Mouse (Mus musculus): ENCODE results near the gene Lrrc4c.

Gene Lrrc4c

DNA sequence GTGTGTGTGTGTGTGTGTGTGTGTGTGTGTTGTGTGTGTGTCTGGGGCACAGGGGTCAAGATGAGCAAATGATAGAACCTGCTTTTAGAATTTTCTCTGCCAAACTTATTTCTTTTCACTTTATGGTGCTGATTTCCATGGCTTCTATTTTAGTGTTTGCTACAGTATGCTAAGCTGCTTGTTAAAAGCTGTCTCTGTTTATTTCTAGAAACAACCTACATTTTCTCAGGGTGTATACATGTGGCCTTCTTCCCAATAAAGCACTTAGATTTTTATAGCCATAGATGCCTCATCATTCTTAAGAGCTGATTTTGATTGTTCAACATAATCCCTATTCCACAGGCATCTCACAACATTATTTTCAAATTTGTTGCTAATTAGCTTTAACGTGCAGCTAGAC is 229.2 kb downstream of the Lrrc4c start:
- no peak for DNase-seq (ENCODE audit: low spot score in 2 of 2)

DNA sequence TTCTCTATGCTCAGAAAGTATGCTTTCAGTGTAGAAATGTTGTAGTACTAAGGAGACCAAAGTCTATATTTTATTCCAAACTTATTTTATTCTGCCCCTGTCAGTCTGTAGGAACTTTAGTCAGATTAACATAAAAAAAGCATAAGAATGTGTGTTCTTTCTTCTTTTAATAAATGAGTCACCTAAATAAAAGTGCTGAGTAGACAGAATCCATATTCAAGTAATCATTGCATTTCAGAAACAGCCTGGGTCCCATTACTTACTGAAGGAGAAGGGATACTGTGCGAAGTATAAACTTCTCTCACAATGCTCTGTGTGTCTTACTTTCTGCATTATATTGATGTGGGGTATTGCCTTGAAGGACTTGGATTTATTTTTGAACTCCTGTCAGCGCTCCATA is 255.8 kb downstream of the Lrrc4c start:
- DNase-seq (ENCODE audit: low spot score in 2 of 2), result no peak

DNA sequence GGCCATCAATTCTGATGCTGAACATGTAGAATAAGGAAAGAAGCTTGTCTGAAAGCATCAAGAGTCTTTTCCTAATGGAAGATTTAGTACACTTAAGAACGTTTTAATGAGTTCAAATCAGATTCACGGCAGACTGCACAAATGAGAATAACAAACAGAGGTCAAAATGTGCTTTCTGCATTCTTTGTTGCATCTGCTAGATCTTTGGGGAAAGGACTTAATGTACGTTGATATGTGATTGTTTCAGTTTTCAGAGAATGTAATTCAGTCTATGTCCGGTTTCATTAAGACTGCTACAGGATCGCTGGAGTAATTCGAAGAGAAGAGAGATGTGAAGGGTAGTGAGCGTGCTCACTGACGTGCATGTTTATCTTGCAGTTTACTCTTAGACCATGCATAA is 259.7 kb downstream of the Lrrc4c start:
- DNase-seq (ENCODE audit: low spot score in 2 of 2), result no peak

DNA sequence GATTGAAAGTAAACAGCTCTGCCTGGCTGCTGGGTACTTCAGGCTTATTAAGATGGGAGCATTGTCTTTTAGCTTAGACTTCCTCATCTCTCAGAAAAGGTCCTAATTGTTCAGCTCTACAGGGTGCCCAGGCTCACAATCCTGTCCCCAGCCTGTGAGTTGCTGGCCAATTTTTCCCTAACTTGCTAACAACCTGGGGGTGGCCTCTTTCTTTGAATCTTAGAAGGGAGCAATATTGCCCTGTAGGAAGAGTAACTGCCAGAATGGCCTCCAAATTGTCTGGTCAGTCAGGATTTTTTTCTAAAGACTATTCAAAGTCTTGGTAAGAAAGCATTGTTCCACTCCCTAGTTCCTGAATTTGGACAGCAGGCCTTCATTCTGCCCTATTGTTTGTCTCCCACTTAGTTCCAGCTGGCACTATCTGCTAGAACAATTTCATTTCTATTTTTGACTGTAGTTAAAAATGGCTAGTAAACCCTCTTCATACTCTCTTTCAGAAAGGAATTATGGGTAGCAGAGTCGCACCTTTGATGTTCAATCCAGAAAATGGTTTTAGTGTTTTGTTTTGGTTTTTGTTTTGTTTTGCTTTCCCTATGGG is 262.3 kb downstream of the Lrrc4c start:
- DNase-seq (ENCODE audit: low spot score in 2 of 2), result no peak

DNA sequence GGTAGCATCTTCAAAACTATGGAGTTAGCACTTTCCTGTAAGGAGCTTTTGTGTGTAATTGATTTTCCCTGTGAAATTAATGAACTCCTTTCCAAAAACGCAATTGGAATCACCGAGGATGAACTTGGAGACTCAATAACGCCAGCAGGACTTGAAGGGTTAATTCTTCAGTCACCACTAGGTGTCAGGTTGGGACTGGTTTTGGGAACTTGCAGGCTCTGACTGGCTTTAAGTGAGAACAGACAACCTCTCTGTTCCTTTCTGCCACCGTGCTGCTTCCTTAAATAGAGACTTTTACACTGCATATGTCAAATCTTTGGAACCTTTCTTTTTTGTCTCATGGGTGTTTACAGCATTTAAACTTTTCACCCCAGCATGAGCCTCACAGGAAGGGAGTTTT is 267.7 kb downstream of the Lrrc4c start:
- no peak for DNase-seq (ENCODE audit: low spot score in 2 of 2)

DNA sequence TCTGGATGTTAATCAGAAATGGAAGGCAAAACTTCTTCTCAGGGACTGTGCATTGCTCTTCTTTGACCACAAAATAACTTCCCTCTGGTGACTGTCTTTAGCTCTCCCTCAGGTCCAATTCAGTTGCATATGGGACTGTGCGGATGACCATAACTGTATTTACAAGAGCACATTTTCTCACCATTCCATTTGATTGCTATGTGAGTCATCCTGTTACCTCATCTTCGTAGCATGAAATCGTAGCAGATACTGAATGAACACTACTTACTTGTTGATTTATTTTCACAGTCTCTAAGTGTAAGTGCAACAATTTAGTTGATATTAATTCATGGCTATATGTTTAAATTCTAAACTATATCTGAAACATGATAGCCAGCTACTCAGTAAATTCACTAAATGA is 286.8 kb downstream of the Lrrc4c start:
- DNase-seq (ENCODE audit: low spot score in 2 of 2), result no peak

DNA sequence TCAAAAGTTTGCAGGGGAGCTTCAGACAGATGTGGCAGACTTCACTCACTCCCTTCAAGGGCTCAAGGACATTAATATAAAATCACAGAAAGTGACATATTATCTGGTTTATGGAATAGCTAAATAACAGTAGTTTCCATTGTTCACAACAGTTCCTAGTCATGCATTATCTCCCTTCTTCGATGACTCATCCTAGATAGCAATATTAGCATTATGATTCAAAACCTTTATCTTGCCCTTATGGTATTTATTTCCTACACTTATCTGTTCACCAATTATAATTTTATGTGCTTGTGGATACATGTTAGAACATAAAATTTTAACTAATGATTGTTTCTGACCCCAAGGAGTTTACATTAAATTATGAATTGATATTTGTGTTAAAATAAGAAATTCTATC is 296.2 kb downstream of the Lrrc4c start:
- no peak for DNase-seq (ENCODE audit: low spot score in 2 of 2)

DNA sequence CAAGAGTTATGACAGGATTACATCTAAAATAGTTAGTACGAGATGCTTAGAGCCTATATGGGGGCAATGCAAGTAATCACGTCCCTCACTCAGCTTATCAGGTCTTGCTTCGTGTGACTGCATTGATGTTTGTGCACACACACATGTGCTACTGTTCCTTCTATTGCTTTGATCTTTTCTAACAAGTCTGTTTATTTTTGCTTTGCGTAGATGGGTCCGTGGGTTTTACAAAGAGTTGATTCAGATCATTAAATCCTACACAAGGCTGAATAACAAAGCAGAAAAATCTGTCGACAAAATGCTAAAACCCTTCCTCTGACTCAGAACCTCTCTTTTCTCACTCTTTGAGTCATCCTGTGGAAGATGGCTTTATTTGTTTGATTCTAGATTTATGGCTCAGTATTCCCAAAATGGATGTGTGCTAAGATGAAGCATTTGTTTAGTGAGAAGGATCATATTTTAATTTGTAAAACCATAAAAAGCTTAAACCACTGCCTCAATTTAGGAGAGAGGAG is 300.8 kb downstream of the Lrrc4c start:
- DNase-seq (ENCODE audit: low spot score in 2 of 2), result no peak

DNA sequence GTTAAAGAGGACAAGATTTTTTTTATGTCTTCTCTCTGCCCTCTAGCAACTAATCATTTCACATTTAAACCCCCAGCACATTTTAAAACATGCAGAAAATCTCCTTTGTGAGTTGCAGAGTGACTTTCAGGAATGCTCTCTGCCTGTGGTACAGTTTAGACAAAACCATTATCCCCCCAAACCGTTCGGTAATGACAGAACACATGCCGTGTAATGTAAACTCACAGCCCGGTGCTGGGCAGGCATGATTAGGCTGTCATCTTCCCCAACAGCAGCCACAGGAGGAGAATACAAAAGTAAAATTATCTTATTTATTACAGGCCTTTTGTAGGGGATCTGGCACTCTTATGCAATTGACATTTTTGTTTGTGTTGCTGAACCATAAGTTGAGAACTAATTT is 349.1 kb downstream of the Lrrc4c start:
- no peak for DNase-seq (ENCODE audit: low spot score in 2 of 2)

DNA sequence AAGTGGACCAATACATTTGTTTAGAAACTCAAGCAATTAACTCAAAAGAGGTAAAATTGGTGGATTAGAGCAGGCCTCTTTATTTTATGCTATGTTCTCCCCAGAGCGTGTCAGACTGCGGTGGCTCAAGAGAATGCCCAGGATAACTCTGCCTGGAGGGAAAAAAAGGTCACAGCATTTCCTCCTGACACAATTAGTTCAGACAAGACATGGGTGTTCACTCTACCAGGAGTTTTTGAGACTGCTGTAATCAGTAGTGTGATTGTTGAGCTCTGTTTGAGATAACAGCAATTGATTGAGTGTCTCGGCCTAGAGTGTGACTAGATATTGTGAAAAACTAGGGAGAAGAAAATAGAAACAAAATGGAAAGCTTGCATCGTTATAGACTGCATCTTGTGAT is 363.8 kb downstream of the Lrrc4c start:
- DNase-seq (ENCODE audit: low spot score in 2 of 2), result no peak

DNA sequence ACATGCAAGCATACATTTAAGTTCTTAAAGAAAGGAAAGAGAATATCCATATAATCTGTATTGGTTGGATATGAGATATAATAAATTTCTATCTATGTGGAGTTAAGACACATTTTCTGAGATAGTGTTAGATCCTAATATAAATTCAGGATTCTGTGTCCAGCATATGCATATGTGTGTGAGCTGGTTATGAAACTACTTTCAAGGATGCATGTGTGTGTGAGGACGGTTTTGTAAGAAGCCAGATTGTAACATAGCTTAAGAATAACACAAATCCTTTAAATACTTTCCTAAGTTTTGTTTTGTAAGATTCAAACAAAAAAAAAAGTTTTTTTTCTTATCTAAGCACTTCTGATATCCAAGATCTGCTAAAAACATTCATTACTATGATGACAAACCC is 367.4 kb downstream of the Lrrc4c start:
- DNase-seq (ENCODE audit: low spot score in 2 of 2), result no peak

GRCm38 (mm10) chr2:96705004-96705403 is 387.0 kb downstream of the Lrrc4c start:
- DNase-seq (ENCODE audit: low spot score in 2 of 2), result no peak

DNA sequence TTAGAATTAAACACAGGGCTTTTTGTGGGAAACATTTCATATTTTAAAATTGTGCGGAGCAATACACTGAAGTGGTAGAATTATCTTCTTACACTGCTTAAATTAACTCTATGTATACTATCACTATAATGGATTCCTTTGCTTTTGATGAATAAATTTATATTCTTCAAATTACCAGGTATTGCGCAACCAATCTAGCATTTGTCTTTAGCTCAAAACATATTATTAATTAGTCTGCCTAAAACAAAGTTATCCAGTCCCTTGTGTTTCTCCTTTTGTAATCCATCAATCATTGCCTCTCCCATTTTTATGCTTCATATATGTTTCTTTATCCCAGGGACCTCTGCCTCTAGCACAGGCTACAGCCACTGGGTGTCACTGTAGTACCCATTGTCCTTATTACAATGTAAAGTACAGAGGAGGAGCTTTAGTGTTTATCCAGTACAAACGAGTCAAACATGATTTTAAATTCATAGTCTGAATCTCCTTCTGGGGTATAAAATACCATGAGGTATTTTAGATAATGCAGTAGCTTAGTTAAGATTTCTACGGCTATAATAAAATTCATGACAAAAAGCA is 389.9 kb downstream of the Lrrc4c start:
- no peak for DNase-seq (ENCODE audit: low spot score in 2 of 2)

GRCm38 (mm10) chr2:96714561-96714960 is 396.6 kb downstream of the Lrrc4c start:
- no peak for DNase-seq (ENCODE audit: low spot score in 2 of 2)

- no peak for DNase-seq (ENCODE audit: low spot score in 2 of 2)
Measured at GRCm38 (mm10) chr2:96717353-96717752, 399.4 kb downstream of the Lrrc4c start.

DNA sequence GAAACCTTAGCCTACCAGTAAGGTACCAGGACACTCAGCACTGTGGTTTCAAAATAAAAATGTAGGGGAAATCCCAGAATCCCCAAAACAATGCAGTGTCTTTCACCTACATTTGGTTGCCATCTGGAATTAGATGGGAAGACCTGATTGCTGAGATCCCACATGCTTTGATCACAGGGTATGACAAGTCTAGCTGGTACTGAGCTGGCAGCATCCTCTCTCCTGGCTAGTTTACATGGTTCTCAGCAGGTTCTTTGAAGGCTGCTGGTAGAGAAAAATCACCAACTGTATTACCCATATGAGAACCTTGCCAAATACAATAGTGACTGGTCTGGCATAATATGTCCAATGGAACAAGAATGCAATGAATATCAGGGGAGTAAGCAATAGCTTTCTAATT is 405.4 kb downstream of the Lrrc4c start:
- DNase-seq (ENCODE audit: low spot score in 2 of 2), result no peak

GRCm38 (mm10) chr2:96736081-96736480 is 418.1 kb downstream of the Lrrc4c start:
- no peak for DNase-seq (ENCODE audit: low spot score in 2 of 2)

DNA sequence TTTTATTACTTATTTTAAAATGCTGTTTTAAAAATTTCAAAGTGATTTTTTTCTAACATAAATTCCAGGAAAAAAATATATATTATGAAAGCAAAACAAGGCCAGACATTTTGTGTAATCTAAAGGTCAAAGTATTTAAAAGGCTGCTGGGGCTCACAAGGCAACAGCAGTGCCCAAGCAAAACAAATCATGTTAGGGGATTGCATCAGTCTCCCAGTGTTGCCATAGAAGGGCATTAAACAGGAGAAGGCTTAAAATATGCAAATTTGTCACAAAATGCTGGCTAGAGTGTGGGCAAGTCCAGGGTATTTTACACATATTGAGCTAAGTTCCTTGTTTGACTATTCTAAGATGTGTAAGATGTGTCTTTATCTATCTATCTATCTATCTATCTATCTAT is 437.1 kb downstream of the Lrrc4c start:
- no peak for DNase-seq (ENCODE audit: low spot score in 2 of 2)

GRCm38 (mm10) chr2:96757701-96758100 is 439.7 kb downstream of the Lrrc4c start:
- no peak for DNase-seq (ENCODE audit: low spot score in 2 of 2)

DNA sequence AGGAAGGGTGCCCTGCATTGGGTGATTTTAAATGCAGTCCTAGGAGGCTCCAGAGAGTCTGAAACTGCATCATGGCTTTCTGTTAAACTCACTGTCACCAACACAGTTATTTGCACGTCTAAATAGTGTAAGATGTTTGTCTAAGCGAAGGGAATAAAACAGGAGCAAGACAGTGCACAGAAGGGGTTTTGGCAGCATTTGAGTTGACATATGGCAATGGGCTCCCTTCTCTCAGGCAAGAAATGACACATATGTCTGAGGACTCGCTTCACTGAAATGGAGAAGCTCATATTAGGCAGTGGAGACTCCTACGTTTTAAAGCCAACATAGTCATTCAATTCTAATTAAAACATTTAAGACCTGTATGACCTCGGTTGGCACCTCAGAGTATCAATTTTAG is 445.6 kb downstream of the Lrrc4c start:
- DNase-seq (ENCODE audit: low spot score in 2 of 2), result no peak

DNA sequence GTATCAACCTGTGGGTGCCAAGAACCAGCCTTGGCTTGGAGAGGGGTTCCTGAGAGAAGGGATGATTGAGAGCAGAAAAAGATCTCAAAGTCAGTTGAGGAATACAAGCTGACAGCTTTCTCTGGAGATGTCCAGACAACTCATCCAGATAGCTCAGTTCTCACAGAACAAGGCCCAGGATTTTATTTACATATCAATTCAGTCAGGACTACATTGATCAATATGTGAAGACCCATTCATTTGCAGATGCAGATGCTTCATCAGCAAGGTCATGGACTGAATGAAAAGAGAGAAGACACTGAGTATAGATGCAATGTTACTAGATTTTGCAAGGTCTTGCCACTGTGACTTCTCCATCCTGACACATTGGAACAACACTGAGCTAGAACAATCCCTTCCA is 457.4 kb downstream of the Lrrc4c start:
- DNase-seq (ENCODE audit: low spot score in 2 of 2), result no peak

DNA sequence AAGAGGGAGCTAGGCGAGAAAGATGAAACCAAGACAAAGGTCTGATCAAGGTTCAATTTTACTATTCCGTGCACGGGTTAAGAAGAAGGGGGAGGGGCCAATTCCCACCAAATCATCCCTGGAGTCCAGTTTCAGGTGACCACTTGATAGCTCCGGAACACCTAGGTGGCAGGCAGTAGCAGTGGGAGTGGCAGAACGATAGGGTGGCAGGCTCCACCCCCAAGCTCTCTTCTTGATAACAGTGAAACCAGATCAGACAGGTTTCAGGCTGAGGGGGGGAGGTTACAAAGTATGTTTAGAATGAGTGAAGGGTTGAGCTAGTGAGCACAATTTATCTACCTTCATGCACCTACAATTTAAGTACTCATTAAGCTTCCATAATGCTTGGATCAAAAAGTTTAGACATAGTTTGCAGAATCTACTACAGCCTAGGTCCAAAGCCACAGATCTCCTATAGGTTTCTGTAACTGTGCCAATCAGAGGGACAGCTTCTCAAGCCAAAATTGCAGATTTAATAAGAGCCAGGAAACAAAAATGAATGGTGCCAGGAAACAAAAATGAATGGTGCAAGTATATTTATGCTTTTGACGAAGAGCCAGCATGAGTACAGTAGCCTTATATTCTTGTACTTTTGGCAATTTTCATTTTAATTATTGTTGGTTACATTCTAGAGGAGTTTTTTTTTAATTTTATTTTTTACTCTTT is 478.9 kb downstream of the Lrrc4c start:
- no peak for DNase-seq (ENCODE audit: low spot score in 2 of 2)

- no peak for DNase-seq (ENCODE audit: low spot score in 2 of 2)
Measured at GRCm38 (mm10) chr2:96850839-96851396, 532.9 kb downstream of the Lrrc4c start.
